Mouse (Mus musculus): ENCODE data around the gene Samd4.
A peak's percentile ranks its signal among the peaks of the same experiment; 100 is the strongest.

The Samd4 gene

DNA sequence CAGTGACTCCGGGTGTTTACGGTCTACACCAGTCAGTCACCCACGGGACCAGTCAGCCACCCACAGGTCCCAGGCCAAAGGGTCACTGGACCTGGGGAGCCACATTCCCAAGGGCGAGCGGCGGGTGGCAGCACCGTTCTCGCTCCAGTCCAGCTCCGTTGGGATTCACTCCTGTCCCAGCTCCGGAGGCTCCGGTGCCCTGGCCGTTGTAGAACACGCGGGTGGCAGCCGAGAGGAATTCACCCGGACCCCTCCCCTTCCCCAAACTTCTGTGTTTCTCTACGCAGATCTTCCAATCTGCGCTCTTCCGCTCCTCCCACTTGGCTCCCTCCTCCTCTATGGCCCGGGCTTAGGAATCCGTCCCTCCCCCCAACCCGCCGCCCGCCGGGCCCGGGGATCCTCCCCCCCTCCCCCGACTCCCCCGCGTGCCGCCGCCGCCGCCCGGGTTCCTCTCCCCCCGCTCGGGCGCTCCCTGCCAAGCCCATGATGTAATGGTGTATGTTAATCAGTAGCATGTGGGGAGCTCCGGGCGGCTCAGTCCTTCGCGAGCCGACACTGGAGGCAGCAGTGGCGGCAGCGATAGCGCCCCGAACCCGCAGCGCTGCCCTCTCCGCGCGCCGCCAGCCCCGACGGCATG is at the start of gene Samd4:
Gene Samd4 (plus strand): TSS at position 424 of the 637 bp plus-strand sequence.
- DNase-seq (ENCODE audit: low spot score in 2 of 2), result peak; percentile 89

GRCm38 (mm10) chr14:46839326-46839725 is 43.3 kb upstream of the Samd4 start:
- DNase-seq (ENCODE audit: low spot score in 2 of 2), result no peak

GRCm38 (mm10) chr14:46845706-46846105 is 36.9 kb upstream of the Samd4 start:
- no peak for DNase-seq (ENCODE audit: low spot score in 2 of 2)

DNA sequence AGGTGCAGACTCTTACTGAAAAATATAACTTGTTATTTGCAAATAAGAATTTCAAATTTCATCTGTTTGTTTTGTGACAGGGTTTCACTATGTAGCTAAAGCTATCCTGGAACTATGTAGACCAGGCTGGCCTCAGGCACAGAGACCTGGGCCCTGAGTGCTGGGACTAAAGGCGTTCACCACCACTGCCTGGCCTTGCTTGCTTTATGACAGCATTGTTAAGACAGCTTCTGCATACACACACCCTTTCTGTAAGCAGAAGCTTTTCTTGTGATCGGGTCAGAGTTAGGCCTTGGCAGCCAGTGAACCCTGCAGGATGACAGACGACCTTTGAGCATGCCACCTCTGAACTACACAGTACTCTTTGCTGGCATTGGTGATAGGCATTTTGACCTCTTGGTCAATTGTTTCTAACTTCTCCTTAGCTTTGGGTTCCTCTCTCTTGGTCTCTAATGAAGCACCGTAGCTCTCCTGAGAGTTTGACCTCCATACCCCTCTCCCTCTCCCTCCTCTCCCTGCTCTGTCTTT is 34.5 kb upstream of the Samd4 start:
- DNase-seq (ENCODE audit: low spot score in 2 of 2), result no peak

- DNase-seq (ENCODE audit: low spot score in 2 of 2), result no peak
Measured at GRCm38 (mm10) chr14:46848736-46849135, 33.9 kb upstream of the Samd4 start.

DNA sequence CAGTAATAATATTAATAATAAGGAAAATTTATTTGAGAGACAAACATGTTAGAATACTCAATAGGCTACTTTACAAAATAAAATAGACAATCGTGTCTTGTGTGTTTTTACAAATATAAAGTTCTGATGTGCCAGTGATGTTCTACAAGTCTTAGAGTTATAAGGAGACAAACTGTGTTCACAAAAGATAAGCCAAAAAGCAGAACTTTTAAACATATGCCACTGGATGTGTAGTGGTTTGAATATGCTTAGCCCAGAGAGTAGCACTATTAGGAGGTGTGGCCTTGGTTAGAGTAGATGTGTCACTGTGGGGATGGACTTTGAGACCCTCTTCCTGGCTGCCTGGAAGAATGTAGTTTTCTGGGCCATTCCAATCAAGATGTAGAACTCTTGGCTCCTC is 32.9 kb upstream of the Samd4 start:
- DNase-seq (ENCODE audit: low spot score in 2 of 2), result no peak

DNA sequence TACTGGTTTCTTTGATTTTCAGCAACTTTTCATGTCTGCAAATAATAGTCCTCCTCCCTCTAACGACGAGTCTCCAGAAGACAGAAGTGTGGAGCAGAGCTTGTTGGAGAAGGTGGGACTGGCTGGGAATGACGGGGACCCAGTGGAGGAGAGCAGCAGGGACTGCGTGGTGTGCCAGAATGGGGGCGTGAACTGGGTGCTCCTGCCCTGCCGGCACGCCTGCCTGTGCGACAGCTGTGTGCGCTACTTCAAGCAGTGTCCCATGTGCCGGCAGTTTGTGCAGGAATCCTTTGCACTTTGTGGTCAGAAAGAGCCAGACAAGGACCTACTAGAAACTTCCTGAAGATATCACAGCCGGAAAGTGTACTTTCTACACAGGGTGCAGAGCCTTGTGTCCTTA is 29.0 kb upstream of the Samd4 start:
- no peak for DNase-seq (ENCODE audit: low spot score in 2 of 2)

GRCm38 (mm10) chr14:46862922-46863321 is 19.7 kb upstream of the Samd4 start:
- DNase-seq (ENCODE audit: low spot score in 2 of 2), result no peak

- DNase-seq (ENCODE audit: low spot score in 2 of 2), result peak; percentile 65 to 74
Measured at GRCm38 (mm10) chr14:46880935-46881334, 1.7 kb upstream of the Samd4 start.

GRCm38 (mm10) chr14:46881581-46882430 is 848 bp upstream of the Samd4 start:
- DNase-seq (ENCODE audit: low spot score in 2 of 2), result peak in 1 of 2 experiments; percentile 27

DNA sequence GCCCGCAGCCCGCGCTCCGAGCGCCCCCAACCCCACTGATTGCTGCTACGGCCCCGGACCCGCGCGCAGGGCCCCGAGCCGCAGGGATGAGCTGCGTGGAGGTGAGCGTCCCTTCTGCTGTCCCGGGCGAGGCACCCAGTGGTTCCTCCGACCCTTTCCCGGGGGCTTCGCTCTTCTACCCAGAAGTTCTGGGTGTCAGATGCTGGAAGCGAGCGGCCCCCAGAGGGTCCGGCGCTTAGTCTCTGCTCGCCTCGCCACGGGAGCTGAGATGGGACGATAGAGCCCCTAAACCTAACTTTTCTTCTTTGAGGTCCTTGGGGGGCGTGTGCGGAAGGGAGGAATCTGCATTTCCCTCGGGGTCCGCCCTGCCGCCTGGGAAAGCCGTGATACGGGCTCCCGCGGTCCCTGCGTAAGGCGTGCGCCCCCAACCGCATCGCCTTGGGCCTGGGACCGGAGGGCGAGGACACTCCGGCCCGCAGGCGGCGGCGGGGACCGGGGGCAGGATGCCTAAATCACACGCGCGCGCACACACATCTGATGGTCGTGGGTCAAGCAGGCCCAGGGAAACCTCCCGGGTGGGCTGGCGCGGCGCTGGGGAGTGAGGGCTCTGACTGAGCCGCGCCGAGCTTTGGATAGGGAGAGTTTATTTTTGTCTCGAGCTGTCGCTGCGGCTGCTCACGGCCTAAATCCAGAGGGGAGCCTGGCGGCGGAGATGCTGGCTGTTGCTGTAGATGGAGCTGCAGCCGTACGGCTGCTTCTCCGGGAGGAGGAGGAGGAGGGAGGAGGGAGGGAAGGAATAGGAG is 615 bp downstream of the Samd4 start:
- DNase-seq (ENCODE audit: low spot score in 2 of 2), result peak; percentile 60 to 69

DNA sequence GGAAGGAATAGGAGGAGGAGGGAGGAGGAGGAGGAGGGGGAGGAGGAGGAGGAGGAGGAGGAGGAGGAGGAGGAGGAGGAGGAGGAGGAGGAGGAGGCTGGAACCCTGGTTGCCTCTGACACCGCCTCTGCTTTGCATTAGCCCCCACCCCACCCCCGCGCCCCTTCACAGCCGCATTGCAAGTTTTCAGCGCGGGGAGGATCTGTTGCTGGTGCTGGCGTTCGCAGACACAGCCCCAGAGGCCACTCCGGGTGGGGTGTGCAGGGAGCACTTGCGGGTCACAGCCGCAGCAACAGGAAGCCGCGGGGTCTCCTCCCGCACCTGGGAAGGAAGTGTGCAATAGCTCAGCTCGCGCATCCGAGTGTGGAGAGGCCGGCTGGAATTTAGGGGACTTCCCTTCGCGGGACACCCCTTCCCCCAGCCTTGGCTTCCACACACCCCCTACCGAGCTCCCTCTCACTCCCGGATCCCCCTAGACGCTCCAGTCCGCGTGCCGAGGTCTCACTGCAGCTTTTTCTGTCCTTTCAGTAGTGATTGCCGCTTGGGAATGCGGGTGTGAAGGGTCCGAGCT is 1.3 kb downstream of the Samd4 start:
- peak; percentile 42 to 62 for DNase-seq (ENCODE audit: low spot score in 2 of 2)

DNA sequence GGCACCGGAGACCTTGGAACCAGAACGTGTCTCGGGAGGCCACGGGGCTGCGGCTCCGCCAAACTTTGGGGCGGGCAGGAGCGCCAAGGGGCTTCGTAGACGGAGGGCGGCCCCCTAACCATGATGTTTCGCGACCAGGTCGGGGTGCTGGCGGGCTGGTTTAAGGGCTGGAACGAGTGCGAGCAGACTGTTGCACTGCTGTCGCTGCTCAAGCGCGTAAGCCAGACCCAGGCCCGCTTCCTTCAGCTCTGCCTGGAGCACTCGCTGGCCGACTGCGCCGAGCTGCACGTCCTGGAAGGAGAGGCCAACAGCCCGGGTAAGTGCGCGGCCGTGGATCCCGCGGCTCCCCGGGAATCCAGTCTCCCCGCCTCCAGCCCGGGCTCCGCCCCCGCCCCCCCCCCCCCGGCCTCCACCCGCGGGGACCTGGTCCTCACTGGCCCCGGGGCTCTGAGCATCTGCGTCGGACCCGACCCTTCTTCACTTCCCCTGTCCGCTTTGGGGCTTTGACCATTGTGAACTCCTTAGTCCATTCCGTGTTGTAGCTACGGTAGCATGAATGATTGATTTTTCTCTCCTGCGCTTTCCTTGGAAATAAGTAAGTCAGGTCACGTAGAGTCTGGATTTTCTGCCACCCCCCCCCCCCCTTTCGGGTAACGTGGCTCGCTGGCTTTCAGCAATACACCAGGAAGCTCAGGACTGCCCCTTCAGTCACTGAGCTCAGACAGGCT is 2.2 kb downstream of the Samd4 start:
- DNase-seq (ENCODE audit: low spot score in 2 of 2), result peak; percentile 51 to 52

DNA sequence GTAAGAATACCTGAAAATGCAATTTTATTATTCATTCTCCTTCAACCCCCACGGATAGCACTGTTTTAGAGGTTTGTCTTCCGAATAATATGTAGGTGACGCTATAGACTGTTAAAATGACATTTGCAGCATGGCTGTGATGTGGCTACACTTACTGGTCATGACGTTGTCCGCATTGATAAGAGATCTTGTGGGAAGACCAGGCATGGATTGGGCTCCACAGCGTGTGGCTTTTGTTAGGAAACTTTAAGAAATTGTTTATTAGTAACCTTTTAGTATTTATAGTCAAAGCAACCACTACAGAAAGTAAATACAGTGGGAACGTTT is 2.7 kb downstream of the Samd4 start:
- DNase-seq (ENCODE audit: low spot score in 2 of 2), result peak in 1 of 2 experiments; percentile 35

DNA sequence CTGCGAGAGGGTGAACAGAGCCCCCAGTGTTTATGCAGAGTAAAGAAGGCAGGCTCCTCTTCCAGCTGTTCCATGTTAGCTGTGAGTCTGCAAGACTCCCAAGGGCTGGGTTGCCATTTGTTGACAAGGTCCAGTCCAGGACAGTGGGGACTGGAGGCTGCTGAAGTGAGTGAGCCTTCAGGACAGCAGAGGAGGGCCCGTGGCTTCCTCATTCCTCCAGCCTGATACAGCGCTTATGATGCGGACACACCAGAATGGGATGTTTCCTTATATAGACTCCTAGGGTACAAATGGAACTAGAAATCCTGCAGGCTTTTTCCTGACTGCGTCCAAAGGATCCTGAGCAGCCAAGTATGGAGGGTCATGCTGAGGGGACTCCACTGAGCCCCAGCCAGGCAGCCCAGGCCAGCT is 3.2 kb downstream of the Samd4 start:
- DNase-seq (ENCODE audit: low spot score in 2 of 2), result peak; percentile 77

GRCm38 (mm10) chr14:46889096-46889495 is 6.4 kb downstream of the Samd4 start:
- peak in 1 of 2 experiments; percentile 29 for DNase-seq (ENCODE audit: low spot score in 2 of 2)

GRCm38 (mm10) chr14:46893961-46894360 is 11.3 kb downstream of the Samd4 start:
- no peak for DNase-seq (ENCODE audit: low spot score in 2 of 2)

DNA sequence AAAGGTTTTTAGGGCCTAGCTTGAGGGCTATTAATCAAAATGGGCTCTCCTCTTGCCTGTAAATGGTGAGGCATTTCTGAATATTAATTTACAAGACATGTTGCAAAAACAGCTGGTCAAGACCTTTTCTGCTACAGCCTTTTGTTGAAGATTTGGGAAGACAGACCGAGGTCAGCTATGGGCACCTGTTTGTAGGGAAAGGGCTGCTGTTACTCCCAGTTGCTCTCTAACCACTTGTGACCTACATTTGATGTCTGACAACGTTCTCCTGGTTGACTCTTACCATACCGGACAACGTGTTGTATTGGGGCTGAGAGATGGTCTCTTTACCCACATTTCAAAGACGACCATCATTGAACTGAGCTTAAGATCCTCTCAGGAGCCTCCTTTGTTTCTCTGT is 15.3 kb downstream of the Samd4 start:
- DNase-seq (ENCODE audit: low spot score in 2 of 2), result no peak

- no peak for DNase-seq (ENCODE audit: low spot score in 2 of 2)
Measured at GRCm38 (mm10) chr14:46898626-46899025, 16.0 kb downstream of the Samd4 start.

GRCm38 (mm10) chr14:46902498-46903087 is 19.9 kb downstream of the Samd4 start:
- no peak for DNase-seq (ENCODE audit: low spot score in 2 of 2)

- DNase-seq (ENCODE audit: low spot score in 2 of 2), result no peak
Measured at GRCm38 (mm10) chr14:46904276-46904675, 21.6 kb downstream of the Samd4 start.

Measured in heart, adult 9 months (tissue).